Mouse (Mus musculus) ES-E14 (cell line): ENCODE results near the gene Slc10a7.

Experiments used
- HCFC1 ChIP-seq: IDR thresholded peaks from 2 replicates; pipeline ENCODE4 v1.6.1; 2012; ENCODE audit warnings: low read length, inconsistent platforms, borderline replicate concordance; ENCODE audit not compliant: insufficient read depth
- MAFK ChIP-seq: IDR thresholded peaks from 2 replicates; pipeline ENCODE4 v1.6.1; 2014; ENCODE audit warnings: mild to moderate bottlenecking, low read depth, low read length, inconsistent platforms; ENCODE audit not compliant: insufficient read depth

GRCm38 (mm10) chr8:78720041-78720414, 210.9 kb downstream of the Slc10a7 start:
- TF ChIP-seq MAFK (0 out of 2 replicates have a peak, but pooled peaks have one; percentile 3), HCFC1 (no peak)
